Mouse (Mus musculus): ENCODE measurements at regions not wholly inside any gene's neighbourhood (a gene's known extent, or its start where the extent isn't known, plus 50 kb on each side); places are given as distances from the start of the nearest gene placed in this dataset.

- Histone ChIP-seq H3K4me2 (no peak overlapping the region), H3K27me3 (replicated peaks; ENCODE audit: control insufficient read depth, insufficient read depth, low read length) (no peaks in the 10 kb centered on the region), H3K36me3 (ENCODE audit: control insufficient read depth, insufficient read depth, low read length) (no peaks in the 10 kb centered on the region), H3K9ac (ENCODE audit: low read depth, low read length) (no peak overlapping the region), H3K4me3 (ENCODE audit: low read depth, low read length) (no peak overlapping the region), H3K27ac (ENCODE audit: low read depth, low read length) (no peak overlapping the region), H3K9me3 (ENCODE audit: control insufficient read depth, low read length) (no peaks in the 10 kb centered on the region), H3K4me1 (replicated peaks; ENCODE audit: control insufficient read depth, insufficient read depth, low read length) (no peaks in the 10 kb centered on the region)
- DNase-seq (ENCODE audit: low spot score) (no peak), ATAC-seq (replicated peaks; ENCODE audit: low FRiP score) (no peak)
Observed at GRCm38 (mm10) chr12:118391654-118392053, 90.4 kb upstream of the Sp4 start.

- no peak overlapping the region for H3K27ac ChIP-seq (ENCODE audit: low read depth, low read length)
- H3K27me3 ChIP-seq (replicated peaks; ENCODE audit: control insufficient read depth, insufficient read depth, low read length), result no peaks in the 10 kb centered on the region
- H3K9ac ChIP-seq (ENCODE audit: low read depth, low read length), result no peak overlapping the region
- DNase-seq (ENCODE audit: low spot score), result no peak
- H3K4me1 ChIP-seq (replicated peaks; ENCODE audit: control insufficient read depth, insufficient read depth, low read length), result no peaks in the 10 kb centered on the region; the same call in 1 of the 2 replicates
- H3K4me2 ChIP-seq, result no peak overlapping the region
- ATAC-seq (replicated peaks; ENCODE audit: low FRiP score), result no peak
- no peaks in the 10 kb centered on the region for H3K9me3 ChIP-seq (ENCODE audit: control insufficient read depth, low read length)
- 86% methylated on average over 3 of the region's 3 CpGs for WGBS
- no peaks in the 10 kb centered on the region for H3K36me3 ChIP-seq (ENCODE audit: control insufficient read depth, insufficient read depth, low read length)
- no peak overlapping the region for H3K4me3 ChIP-seq (ENCODE audit: low read depth, low read length)
Observed at GRCm38 (mm10) chr12:118381013-118381412, 79.8 kb upstream of the Sp4 start.

GRCm38 (mm10) chr12:118377898-118378297, 76.7 kb upstream of the Sp4 start:
- Histone ChIP-seq H3K4me3 (ENCODE audit: low read depth, low read length) (no peak overlapping the region), H3K36me3 (ENCODE audit: control insufficient read depth, insufficient read depth, low read length) (no peaks in the 10 kb centered on the region), H3K9ac (ENCODE audit: low read depth, low read length) (no peak overlapping the region), H3K4me2 (no peak overlapping the region), H3K27ac (ENCODE audit: low read depth, low read length) (no peak overlapping the region), H3K9me3 (ENCODE audit: control insufficient read depth, low read length) (no peaks in the 10 kb centered on the region), H3K4me1 (replicated peaks; ENCODE audit: control insufficient read depth, insufficient read depth, low read length) (no peaks in the 10 kb centered on the region; the same call in 1 of the 2 replicates), H3K27me3 (replicated peaks; ENCODE audit: control insufficient read depth, insufficient read depth, low read length) (no peaks in the 10 kb centered on the region)
- DNase-seq (ENCODE audit: low spot score) (no peak), ATAC-seq (replicated peaks; ENCODE audit: low FRiP score) (no peak)
- 84% methylated on average over 5 of the region's 5 CpGs for WGBS

- H3K9ac ChIP-seq (ENCODE audit: low read depth, low read length), result no peak overlapping the region
- H3K4me2 ChIP-seq, result peak overlapping the region; percentile 31
- ATAC-seq (replicated peaks; ENCODE audit: low FRiP score), result peak; percentile 61
- no peaks in the 10 kb centered on the region for H3K9me3 ChIP-seq (ENCODE audit: control insufficient read depth, low read length)
- no peak overlapping the region for H3K27ac ChIP-seq (ENCODE audit: low read depth, low read length)
- WGBS, result 46% methylated on average over 14 of the region's 14 CpGs
- H3K4me1 ChIP-seq (replicated peaks; ENCODE audit: control insufficient read depth, insufficient read depth, low read length), result no peaks in the 10 kb centered on the region; the same call in 1 of the 2 replicates
- peak; percentile 34 for DNase-seq (ENCODE audit: low spot score)
- no peaks in the 10 kb centered on the region for H3K27me3 ChIP-seq (replicated peaks; ENCODE audit: control insufficient read depth, insufficient read depth, low read length)
- no peak overlapping the region for H3K4me3 ChIP-seq (ENCODE audit: low read depth, low read length)
- no peaks in the 10 kb centered on the region for H3K36me3 ChIP-seq (ENCODE audit: control insufficient read depth, insufficient read depth, low read length)
Observed at GRCm38 (mm10) chr12:118376521-118377493, 75.6 kb upstream of the Sp4 start.

DNA sequence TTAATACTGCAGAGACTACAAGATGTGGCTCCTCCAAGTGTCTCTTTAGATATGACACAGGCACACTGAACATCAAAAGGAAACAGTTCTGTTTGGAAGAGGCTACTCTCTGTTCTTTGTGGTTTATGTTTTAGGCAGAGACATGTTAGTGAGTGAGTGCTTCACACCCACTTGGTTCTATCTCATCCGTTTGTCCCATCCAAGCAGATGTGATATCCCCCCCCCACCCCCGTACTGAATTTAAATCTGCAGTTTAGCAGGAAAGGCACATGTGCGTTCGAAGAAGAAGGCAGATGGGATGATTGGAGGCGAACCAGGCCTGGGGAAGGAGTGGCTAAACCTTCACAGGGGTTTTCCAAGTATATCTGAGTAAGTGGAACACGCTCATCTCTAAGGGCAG, 72.0 kb upstream of the Sp4 start:
- ATAC-seq (replicated peaks; ENCODE audit: low FRiP score) (peak; percentile 50; the same call in 1 of the 2 replicates), DNase-seq (ENCODE audit: low spot score) (no peak)
- Histone ChIP-seq H3K4me3 (ENCODE audit: low read depth, low read length) (no peak overlapping the region), H3K27me3 (replicated peaks; ENCODE audit: control insufficient read depth, insufficient read depth, low read length) (no peaks in the 10 kb centered on the region), H3K36me3 (ENCODE audit: control insufficient read depth, insufficient read depth, low read length) (no peaks in the 10 kb centered on the region), H3K27ac (ENCODE audit: low read depth, low read length) (no peak overlapping the region), H3K9ac (ENCODE audit: low read depth, low read length) (no peak overlapping the region), H3K4me2 (no peak overlapping the region), H3K9me3 (ENCODE audit: control insufficient read depth, low read length) (no peaks in the 10 kb centered on the region), H3K4me1 (replicated peaks; ENCODE audit: control insufficient read depth, insufficient read depth, low read length) (no peaks in the 10 kb centered on the region; the same call in 1 of the 2 replicates)
- WGBS, result 60% methylated on average over 6 of the region's 6 CpGs

DNA sequence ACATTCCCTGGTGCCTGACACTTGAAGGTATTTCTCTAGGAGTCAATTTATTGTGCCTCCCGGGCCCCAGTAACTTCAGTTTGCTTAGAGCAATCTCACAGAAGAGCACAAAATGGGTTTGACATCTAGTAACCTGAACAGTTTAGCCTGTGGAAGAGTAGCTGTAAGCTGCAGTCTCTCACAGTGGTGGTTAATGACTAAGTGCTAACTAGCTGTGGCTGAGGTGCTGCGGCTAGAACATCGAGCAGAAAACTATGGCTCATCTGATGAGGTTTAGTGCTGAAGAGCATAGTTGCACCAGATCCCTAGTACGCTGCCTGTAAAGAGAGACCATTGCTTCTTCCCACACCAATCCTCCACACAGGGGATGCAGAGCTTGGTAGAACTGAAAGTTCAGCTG, 70.7 kb upstream of the Sp4 start:
- 82% methylated on average over 4 of the region's 4 CpGs for WGBS
- H3K27ac ChIP-seq (ENCODE audit: low read depth, low read length), result no peak overlapping the region
- no peak overlapping the region for H3K9ac ChIP-seq (ENCODE audit: low read depth, low read length)
- H3K4me3 ChIP-seq (ENCODE audit: low read depth, low read length), result no peak overlapping the region
- DNase-seq (ENCODE audit: low spot score) (no peak), ATAC-seq (replicated peaks; ENCODE audit: low FRiP score) (no peak)
- H3K36me3 ChIP-seq (ENCODE audit: control insufficient read depth, insufficient read depth, low read length), result no peaks in the 10 kb centered on the region
- H3K9me3 ChIP-seq (ENCODE audit: control insufficient read depth, low read length), result no peaks in the 10 kb centered on the region
- H3K27me3 ChIP-seq (replicated peaks; ENCODE audit: control insufficient read depth, insufficient read depth, low read length), result no peaks in the 10 kb centered on the region
- no peak overlapping the region for H3K4me2 ChIP-seq
- no peaks in the 10 kb centered on the region; the same call in 1 of the 2 replicates for H3K4me1 ChIP-seq (replicated peaks; ENCODE audit: control insufficient read depth, insufficient read depth, low read length)

DNA sequence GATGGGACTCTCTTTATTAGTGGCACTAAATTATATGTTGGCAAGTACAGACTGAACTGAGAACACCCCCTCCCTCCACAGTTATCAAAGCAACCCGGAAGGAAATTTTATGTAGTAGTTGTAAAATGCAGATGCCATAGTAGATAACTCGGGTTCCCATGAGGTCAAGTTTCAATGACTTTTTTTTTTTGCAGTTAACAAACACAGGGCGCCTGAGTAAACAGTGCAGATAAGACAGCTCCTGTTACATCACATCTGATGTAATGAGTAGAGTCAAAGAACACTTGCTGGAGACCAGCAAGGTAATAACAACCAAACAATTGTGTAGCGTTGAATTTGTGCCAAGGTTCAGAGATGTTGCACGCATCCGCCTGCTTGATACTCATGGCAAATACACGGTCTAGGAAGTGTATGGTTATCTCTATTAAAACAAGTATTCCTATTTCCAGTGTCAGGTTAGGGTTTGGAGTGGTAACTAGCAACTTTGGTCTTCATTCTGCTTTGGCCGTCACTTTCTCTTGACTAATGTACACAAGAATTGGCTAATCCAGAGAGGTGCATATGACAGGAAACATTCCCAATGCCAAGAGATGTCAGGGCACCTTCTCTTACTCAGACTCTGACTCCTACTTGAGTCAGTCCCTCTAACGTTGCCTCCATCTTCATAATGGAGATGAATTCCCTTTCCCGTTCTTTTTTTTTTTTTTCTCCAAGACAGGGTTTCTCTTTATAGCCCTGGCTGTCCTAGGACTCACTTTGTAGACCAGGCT, 66.3 kb upstream of the Sp4 start:
- no peaks in the 10 kb centered on the region for H3K36me3 ChIP-seq (ENCODE audit: control insufficient read depth, insufficient read depth, low read length)
- DNase-seq (ENCODE audit: low spot score) (no peak), ATAC-seq (replicated peaks; ENCODE audit: low FRiP score) (peak; percentile 61)
- no peaks in the 10 kb centered on the region; the same call in 1 of the 2 replicates for H3K4me1 ChIP-seq (replicated peaks; ENCODE audit: control insufficient read depth, insufficient read depth, low read length)
- H3K27me3 ChIP-seq (replicated peaks; ENCODE audit: control insufficient read depth, insufficient read depth, low read length), result no peaks in the 10 kb centered on the region
- no peak overlapping the region for H3K9ac ChIP-seq (ENCODE audit: low read depth, low read length)
- no peak overlapping the region for H3K27ac ChIP-seq (ENCODE audit: low read depth, low read length)
- no peak overlapping the region for H3K4me3 ChIP-seq (ENCODE audit: low read depth, low read length)
- WGBS, result 58% methylated on average over 10 of the region's 10 CpGs
- H3K9me3 ChIP-seq (ENCODE audit: control insufficient read depth, low read length), result no peaks in the 10 kb centered on the region
- no peak overlapping the region for H3K4me2 ChIP-seq

- no peak overlapping the region for H3K9ac ChIP-seq (ENCODE audit: low read depth, low read length)
- ATAC-seq (replicated peaks; ENCODE audit: low FRiP score) (no peak), DNase-seq (ENCODE audit: low spot score) (no peak)
- H3K36me3 ChIP-seq (ENCODE audit: control insufficient read depth, insufficient read depth, low read length), result no peaks in the 10 kb centered on the region
- H3K4me2 ChIP-seq, result no peak overlapping the region
- H3K9me3 ChIP-seq (ENCODE audit: control insufficient read depth, low read length), result no peaks in the 10 kb centered on the region
- 88% methylated on average over 7 of the region's 7 CpGs for WGBS
- H3K27me3 ChIP-seq (replicated peaks; ENCODE audit: control insufficient read depth, insufficient read depth, low read length), result no peaks in the 10 kb centered on the region
- no peak overlapping the region for H3K4me3 ChIP-seq (ENCODE audit: low read depth, low read length)
- H3K27ac ChIP-seq (ENCODE audit: low read depth, low read length), result no peak overlapping the region
- no peaks in the 10 kb centered on the region for H3K4me1 ChIP-seq (replicated peaks; ENCODE audit: control insufficient read depth, insufficient read depth, low read length)
Observed at GRCm38 (mm10) chr12:118352866-118353265, 51.6 kb upstream of the Sp4 start.
